Mouse (Mus musculus) c-Kit-negative CD71-positive TER-119-positive erythroid progenitor cells, embryonic 14.5 days (primary cell): ENCODE data around the gene Tspan14.
A peak's percentile ranks its signal among the peaks of the same experiment; 100 is the strongest.

Source experiments
- DNase-seq: peaks from one replicate; pipeline ENCODE4 v3.0.0-alpha.2; 2013; ENCODE audit warnings: low read depth, low spot score

The Tspan14 gene

DNA sequence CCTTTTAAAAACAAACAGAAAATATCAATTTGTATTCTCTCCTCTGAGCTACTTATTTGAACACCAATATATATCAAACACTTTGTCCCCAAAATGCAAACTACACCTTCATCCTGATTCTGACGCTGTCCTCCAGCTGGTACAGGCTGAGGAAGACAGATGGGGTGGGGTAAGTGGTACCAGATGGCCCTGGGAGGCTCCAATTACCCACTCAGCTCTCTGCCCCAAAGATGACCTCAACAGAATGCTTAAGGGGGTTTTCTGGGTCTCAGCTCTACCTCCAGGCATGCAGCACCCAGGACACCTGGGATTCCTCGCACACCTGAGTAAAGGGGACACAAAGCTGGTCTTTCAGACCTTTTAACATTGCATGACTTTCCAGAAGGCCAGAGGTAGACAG lies 13.9 kb downstream of the Tspan14 start:
- no peak for DNase-seq

DNA sequence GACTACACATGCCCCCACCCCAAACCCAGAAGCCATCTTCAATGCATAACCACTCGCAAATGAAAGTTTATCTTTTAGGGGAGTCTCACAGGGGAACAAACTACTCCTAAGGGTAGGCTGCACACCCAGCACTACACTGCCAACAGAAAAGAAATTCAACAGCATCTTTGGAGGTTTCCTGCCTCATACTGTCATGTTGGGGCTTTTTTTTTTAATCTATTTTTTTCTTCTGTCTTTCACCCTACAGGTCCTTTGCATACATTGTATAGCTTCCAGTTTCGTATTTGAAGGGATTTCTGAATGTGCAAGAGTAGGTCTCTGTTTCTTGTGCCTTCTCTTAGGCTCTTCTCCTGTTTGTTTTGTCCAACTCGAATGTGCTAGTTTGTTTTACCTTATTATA lies 14.3 kb downstream of the Tspan14 start:
- DNase-seq, result no peak

DNA sequence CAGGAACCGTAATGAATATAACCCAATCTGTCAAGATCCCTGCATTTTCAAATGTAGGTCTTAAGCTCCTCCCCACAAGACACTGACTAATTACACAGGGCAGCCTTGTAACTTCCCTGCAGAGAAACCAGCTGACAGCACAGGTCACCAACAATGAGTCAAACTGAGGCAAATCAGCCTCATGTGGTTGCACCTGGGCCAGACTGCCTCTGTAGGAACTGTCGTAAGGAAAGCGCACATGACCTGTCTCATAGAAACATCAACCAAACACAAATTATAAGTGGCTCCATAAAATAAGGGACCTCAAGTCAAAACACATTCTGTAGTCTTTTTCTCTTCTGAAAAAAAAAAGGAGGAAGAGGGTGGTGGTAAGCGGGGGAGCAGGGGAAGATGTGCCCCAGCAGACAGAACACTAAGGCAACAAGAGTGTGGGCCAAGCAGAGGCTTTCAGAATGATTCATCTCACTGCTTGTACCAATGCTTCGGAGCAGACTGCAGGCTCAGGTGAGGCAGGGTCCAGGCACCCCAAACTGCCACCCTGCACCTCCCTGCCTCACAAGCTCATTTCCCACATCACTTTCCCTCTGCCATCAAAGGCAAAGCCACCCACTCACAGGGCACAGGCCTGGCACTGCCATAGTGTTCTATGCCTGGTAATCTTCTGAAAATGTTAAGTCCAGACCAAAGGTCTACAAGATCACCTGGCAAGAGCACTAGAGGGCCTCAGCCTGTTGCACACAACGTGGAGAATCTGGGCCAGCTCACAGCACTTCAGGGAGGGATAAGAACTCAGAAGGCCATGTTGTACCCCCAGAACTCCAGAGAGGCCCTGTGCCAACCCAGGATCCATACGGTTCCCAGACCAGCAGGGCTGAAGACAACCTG lies 16.6 kb downstream of the Tspan14 start:
- no peak for DNase-seq

DNA sequence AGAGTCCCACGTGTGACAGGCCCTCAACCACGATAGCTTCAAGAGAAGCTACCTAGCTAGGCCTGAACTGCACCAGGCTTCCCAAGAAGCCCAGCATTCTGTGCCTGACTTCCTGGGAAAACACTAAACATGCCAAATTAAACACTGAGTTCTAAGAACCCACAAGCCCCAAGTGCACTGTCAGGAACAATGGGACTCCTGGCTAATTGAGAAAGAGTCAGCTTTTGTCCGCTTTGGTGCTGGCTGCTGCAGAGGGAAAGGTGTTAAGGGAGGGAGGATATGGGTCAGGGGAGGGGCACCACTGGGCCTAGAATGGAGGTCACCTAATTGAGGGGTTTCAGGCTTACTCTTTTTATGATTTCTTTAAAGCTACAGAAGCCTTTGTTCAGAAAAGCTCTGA lies 17.6 kb downstream of the Tspan14 start:
- no peak for DNase-seq

DNA sequence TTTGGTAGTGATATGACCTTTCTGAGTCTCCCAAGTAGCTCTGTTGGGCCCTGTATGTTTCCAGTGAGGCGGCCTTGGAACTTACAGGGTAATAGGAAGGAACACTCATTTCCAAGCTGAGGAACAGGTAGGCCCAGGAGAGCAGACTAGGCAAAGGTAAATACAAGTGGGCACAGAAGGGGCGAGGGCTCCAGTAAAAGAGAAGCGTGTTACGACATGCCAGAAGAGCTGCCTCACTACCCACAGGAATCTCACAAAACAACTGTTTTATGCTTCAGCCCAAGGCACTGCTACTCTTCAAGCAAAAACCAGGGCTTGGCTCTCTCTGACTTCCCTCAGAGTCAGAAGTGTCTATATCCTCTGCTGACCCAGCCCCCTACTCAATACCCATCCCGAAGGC lies 18.1 kb downstream of the Tspan14 start:
- no peak for DNase-seq

DNA sequence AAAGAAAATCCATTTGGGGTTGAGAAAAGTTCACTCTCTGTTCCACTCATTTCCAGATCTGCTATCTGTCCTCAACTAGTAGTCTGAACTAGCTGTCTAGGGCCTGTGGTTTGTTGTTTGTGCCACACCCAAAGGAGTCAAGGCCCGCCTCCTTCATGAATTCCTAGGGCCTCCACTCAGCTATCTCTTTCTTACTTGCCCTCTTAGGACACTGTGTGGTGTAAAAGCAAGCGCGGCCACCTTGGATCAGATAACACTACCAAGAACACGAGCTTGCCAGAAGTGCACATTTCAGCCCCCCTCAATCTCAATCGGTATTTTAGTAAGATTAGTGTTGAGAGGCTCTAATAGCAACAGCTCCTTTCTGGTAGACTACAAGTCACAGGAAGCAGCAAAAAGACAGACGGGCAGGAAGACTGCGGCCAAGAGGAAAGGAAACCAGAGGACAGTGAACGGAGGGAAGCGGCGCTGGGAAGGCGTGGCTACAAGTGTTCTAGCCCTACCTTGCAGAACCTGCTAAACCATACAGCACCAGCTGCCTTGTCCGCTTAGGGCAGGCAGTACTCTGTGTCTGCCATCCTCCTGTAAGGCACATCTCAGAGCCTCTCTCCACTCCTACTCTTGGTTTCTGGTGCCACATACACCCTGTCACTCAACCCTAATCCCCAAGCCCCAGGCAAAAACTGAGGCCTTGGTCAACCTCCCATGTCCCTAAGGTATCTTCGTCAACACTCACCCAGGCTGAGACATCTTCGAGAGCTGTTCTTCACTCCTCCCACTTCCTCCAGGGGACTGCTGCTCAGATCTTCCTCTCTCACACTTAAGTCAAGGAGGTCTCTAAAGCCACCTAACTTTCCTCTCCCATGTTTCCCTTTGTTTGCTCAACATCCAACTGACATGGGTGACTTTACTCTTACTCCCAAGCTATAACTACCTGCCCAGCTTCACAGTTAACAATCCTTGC lies 18.9 kb downstream of the Tspan14 start:
- DNase-seq, result peak; percentile 74

DNA sequence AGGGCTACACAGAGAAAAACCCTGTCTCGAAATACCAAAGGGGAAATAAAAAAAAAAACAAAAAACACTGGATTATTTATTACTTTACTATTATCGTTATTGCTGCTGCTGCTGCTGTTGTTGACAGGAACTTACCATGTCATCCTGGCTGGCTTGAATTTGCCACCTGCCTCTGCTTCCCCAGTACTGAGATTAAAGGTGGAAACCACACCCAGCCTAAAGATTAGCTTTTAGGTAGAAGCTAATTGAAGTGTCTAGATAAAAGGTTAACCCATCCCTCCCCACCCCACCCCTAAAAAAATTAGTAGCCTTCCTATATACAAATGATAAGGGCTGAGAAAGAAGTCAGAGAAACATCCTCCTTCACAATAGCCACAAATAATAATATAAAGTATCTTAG lies 22.8 kb downstream of the Tspan14 start:
- DNase-seq, result no peak

DNA sequence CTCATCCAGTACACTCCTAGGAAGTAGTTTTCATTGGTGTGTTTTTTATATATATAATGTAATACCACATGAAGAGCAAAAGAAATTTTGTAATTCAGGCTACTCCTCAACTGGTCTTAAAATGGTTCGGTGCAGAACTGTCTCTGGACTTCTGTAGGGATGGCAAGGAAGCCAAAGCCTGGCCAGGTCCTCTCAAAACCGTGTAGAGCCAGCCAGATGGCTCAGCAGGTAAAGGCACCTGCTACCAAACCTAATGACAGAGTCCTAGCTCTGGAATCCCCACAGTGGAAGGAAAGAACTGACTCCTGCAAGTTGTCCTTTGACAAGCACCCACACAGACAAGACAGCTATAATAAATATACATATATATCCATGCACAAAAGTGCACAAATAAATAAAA lies 24.2 kb downstream of the Tspan14 start:
- no peak for DNase-seq

DNA sequence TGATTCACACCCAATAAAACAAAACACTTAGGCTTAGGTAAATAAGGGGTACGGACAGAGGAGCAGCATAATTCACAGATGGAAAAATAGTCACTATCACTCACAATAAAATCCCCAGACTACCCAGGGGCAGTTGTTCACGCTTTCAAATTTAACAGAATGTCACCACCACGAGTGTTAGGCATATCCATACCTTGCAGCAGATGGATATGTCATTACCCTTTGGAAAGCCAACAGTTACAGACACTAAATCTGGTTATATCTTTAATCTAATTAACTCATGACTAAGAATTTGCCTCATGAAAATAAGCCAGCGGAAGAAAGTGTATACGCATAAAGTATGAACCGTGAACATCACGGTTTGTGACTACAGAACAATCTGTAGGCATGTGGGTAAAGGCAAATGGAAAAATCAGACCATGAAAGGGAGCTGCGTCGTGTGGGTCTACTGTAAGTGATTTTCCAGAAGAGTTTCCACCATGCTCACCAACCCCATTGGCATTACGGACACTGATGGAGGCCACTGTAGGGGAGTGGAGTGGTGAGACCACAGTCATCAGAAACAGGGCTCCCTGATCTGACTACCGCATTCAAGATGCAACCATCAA lies 28.1 kb downstream of the Tspan14 start:
- no peak for DNase-seq

DNA sequence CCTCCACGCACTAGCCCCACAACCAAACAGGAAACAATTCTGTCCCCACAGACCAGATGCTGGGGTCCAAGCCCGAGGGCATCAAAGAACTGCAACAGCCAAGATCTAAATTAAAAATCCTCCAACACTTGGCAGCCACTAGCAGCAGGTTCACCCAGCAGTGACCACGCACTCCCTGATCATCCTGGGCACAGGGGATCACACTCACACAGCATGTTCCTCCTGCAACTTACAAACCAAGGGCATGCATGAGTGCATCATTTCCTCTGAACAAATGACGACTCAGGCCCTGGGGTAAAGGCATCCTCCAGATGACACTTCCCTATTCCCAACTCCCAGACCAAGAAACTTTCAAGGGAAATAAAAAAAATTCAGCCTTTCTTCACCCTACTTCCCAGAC lies 29.6 kb downstream of the Tspan14 start:
- DNase-seq, result no peak

DNA sequence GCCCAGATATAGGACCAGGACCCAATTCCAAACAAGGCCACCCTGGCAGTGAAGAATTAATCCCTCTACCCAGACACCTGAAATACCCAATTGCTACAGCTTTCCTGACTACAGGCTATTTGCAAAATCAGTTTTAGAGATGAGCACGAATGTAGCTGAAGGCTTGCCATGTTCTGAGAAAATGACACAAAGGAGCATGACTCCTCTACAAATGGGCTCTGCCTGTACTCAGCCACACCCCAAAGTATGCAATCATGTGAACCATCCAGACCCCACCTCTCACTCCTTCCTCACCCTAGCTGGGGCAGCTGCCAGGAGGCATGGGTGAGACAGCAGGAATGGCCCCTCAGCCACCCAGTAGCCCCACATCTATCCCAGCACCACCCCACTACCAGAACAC lies 31.1 kb downstream of the Tspan14 start:
- peak; percentile 46 for DNase-seq

DNA sequence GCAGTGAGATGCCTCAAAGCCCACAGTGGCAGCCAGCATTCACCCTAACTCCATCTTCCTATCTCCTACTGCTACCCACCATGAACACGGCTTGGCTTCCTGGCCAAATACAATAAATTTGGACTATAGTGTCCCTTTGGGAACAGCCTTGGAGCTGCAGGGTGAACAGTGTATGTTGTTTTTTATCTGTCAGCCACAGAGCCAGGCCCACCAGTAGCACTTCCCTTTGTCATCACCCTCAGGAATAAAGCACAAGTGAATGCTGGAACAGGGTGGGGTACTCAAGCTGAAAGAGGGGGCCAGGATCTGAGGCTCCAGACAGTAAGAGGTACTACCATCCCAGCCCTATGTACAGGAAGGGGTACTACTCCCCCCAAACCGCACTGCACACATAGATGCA lies 31.6 kb downstream of the Tspan14 start:
- DNase-seq, result no peak

DNA sequence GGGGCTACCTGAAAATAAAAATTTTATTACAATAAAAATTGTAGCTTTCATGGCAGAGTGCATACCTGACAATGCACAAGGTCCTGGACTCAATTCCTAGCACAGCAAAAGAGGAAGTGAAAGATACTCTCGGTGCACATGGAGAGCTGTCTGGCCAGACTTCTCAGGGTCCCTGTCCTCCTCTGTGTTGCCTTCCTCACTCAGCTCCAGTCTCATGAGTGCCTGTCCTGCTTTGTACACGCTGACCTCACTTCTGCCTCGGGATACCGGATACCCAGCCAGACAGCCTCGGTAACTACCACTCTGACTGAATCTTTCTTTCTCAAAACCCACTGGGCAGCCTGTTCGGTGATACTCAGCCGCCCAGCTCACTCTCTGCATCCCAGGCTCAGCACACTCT lies 33.3 kb downstream of the Tspan14 start:
- no peak for DNase-seq

DNA sequence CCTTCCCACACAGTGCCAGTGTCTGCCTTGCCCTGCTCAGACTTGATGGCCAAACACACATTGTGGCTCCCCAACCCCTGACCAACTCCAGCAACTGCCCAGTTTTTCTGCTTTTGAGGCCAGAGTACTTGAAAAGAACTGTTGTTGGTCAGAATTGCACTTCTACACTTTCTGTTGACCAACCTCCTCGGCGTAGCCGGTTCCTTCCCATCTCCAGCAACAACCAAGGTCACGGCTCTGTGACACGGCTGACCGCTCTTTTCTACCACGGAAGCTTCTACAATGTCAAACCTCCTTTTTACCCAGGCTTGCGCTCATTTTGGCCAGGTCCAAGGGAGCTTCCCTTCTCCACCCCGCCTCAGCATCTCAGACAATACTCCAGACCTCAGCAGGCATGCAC lies 34.4 kb downstream of the Tspan14 start:
- no peak for DNase-seq

DNA sequence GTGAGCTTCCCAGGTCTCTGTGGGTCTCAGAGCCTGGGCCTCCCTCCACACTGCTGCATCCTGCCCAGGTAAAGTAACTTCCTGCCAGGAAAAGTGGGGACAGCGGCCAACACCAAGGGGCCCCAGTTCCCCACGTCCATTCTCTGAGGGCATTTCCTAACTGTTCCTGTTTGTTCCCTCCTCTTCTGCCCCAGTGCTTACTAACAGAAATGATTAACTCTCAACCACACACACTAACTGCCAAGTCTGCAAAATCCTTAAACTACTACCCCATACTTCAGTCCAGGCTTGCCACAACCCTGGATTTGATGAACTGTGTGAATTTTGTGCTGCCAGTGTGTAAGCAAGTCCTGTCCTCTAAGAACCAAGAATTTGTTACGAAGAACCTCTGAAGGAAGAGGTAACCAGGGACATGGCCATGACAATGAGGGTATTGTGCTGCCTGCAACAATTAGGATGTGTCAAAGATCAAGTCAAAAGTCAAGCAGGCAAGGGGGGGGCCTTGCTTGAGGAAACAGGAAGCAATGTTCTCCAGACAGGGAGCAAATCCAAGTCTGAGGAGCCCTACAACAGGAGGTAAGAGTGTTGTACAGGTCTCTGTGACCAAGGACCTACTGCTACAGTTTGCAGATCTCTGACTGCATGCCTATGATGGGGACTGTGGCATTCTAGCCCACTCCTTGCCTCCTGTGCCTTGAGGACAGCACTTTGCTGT lies 35.3 kb downstream of the Tspan14 start:
- DNase-seq, result no peak

DNA sequence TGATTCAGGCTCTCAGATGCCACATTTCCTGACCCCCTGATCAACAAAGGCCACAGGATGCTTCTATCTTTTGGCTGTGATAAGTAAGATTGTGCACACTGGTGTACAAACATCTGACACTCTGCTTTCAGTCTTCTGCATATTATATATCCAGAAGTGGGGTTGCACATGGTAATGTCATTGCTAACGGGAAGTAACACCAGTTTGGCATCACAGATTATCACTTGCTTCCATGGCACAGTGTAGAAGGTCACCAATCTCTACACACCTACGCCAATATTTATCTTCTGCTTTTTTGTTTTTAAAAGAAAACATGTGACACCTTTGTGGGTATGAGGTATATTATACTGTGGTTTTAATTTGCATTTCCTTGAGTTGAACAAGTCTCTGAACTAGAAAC lies 36.7 kb downstream of the Tspan14 start:
- DNase-seq, result no peak

DNA sequence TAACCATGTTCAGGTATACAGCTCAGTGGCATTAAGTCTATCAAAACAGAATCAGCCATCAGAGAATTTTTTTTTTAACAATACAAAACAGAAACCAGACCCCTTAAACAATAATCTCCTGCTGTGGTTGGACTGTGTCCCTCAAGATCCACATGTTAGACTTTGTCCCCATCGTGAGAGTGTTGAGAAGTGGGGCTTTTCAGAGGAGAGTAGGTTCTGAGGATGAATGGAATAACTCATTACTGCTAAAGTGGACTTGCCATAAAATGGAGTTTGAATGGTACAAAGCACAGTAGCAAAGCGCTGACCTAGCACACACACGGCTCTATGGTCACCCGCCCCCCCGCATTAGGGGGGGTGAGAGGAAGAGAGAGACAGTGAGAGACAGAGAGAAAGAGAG lies 37.7 kb downstream of the Tspan14 start:
- no peak for DNase-seq

DNA sequence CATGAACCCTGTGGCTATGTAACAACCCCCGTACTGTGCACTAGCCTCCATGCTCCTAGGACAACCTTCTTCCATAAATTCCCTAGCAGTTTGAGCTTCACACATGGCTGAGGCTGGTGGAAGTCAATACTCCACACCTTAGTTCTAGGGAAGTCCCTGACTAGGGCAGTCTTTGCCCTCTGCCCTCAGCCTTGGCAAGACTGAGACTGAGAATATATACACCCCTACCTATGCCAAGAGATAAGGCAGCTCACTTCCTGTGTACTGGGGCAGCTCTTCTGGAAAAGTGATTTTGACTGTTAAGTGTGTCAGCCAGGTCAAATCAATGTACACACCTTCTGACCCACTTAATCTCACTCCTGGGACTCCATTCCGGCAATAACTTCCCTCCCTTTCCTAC lies 39.6 kb downstream of the Tspan14 start:
- no peak for DNase-seq

DNA sequence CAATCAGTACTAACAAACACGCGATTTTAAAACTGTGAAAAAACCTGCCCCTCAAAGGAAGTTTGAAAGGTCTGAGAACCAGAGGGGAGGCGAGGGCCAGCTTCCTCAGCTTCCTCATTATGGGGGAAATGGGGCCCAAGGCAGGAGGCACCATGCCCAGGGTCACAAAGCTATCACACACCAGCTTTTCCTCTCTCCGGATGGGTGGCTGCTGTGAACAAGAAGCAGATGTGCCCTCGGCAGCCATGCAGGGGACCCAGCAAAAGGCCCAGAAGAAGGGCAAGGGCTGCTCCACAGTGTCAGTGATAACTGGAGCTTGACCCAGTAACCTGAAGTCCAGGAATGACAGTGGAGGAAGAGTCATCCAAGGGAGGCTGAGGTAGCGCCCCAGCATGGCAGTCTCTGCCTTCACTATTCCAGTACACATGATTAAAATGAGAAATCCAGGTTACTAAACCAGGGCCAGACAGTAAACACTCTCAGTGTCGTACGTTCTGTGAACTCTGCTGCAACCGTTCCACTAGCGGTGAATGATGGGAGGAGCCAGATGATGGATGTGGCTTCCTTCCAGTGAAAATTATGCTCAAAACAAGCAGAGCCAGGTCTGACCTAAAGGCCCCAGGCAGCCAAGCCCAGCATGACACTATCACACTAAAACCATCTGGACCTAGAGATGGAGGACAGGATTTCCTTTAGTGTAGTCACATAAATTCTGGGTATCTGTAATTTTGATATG lies 42.1 kb downstream of the Tspan14 start:
- DNase-seq, result no peak

DNA sequence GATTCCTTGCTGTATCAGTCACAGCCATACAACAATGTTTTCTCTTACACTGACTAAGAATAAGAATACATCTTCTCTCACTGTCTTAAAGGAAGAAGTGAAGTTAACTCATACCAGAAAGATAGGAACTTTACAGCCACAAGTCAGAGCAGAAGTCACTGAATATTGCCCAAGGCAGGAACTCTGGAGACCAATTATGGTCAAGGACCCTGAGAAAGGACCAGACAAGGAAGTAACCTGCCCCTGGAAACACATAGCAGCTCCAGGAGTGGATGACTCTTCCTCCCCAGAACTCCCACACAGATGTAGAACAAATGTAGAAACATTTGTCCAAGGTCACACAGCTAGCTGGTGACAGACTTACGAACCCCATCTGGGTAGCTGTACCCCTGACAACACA lies 45.4 kb downstream of the Tspan14 start:
- no peak for DNase-seq

DNA sequence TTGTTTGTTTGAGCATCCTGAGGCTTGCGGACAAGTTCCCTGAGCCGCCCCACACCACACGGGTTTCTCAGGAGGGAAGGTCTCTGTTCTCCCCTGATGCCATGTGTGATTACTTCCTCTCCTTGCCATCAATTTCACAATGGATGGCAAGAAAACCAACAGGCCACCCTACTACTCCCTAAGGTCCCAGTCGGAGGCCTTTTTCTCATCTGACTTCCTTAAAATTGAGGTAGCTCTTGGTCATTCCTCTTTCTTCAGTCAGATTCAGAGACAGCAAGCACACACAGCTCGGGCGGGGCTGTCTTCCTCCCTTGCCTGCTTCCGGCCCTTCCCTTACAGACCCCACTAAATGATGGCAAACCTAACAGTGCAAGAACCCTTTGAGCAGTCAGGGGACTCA lies 47.1 kb downstream of the Tspan14 start:
- no peak for DNase-seq
